Mouse (Mus musculus): ENCODE measurements at regions not wholly inside any gene's neighbourhood (a gene's known extent, or its start where the extent isn't known, plus 50 kb on each side); places are given as distances from the start of the nearest gene placed in this dataset.

DNA sequence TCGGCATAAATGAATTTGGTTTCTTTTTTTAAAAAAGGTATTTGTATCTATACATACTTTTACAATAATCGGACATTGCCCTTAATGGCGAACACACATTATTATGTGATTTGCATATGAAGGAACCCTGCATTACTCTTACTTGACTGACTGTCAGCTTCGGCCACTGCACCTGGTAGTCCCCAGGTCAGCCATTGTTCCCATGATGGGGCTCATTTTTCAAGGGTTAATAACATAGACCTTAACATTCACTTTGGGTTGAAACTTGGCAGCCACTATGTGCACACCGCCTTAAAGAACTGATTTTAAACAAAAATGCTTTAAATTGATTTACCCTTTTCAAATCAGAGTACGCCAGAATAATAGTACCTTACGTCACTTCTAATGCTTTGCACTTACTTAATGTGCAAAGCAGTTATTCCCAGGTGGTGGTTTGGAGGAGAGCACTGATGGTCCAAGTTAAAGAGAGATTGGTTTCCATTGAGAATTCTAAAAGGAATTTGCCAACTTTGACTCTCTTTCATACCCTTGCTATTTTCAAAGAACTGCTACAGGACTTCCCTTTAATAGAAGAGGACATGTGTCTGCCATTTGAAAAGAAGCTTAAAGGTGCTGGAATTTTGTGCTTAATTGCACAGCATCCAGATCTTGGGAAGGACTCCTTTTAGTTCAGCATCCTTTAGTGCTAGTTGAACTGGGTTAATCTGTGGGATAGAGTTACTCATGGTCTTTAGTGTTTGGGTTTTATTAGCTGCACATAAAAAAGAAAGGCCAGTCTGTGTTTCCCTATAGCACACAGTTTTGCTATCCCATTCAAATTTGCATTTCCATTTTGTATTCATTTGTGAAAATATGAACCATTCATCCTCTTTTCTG lies 95.0 kb upstream of the Pkn2 start:
- Histone ChIP-seq H3K9me3 (ENCODE audit: low read length) (no peaks in the 10 kb centered on the region), H3K27ac (ENCODE audit: low read length) (no peak overlapping the region), H3K9ac (replicated peaks; ENCODE audit: low read depth) (no peak overlapping the region), H3K4me3 (ENCODE audit: low read depth, low read length) (no peak overlapping the region), H3K4me1 (ENCODE audit: insufficient read depth, low read depth, low read length) (no peaks in the 10 kb centered on the region; the same call in 1 of the 2 replicates), H3K4me2 (replicated peaks; ENCODE audit: low read depth, low read length) (no peak overlapping the region), H3K27me3 (replicated peaks; ENCODE audit: insufficient read depth, low read length) (no peaks in the 10 kb centered on the region), H3K36me3 (ENCODE audit: insufficient read depth, low read length) (no peaks in the 10 kb centered on the region)
- no peak for TF ChIP-seq CTCF (IDR thresholded peaks at IDR 0.05)
- no peak for TF ChIP-seq EP300 (IDR thresholded peaks at IDR 0.05)
- DNase-seq (ENCODE audit: low spot score), result no peak
- ATAC-seq, result no peak
- WGBS, result 90% methylated on average over 7 of the region's 7 CpGs

DNA sequence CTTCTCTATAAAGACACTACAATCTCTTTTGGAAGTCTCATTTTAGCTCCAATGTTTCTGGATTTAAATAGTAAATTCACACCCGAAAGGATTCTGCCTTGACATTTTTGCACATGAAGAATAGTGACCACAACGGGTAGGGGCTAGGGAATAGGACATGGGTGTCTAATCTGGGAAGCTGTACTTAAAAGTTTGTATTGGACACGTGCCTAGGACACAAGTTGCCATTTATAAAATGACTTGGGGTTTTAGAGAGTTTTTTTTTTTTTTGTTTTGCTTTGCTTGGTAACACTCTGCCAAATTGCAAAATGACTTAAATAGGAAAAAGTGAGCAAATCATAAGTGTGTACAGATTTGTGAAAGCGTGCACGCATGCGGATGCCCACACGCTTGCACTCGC lies 93.8 kb upstream of the Pkn2 start:
- ATAC-seq, result 0 out of 2 replicates have a peak, but pooled peaks have one; percentile 32
- Histone ChIP-seq H3K9ac (replicated peaks; ENCODE audit: low read depth) (no peak overlapping the region), H3K27me3 (replicated peaks; ENCODE audit: insufficient read depth, low read length) (no peaks in the 10 kb centered on the region), H3K4me2 (replicated peaks; ENCODE audit: low read depth, low read length) (no peak overlapping the region), H3K27ac (ENCODE audit: low read length) (no peak overlapping the region), H3K36me3 (ENCODE audit: insufficient read depth, low read length) (no peaks in the 10 kb centered on the region), H3K4me1 (ENCODE audit: insufficient read depth, low read depth, low read length) (no peaks in the 10 kb centered on the region; the same call in 1 of the 2 replicates), H3K4me3 (ENCODE audit: low read depth, low read length) (no peak overlapping the region), H3K9me3 (ENCODE audit: low read length) (no peaks in the 10 kb centered on the region)
- DNase-seq (ENCODE audit: low spot score), result peak; percentile 55
- no peak for TF ChIP-seq EP300 (IDR thresholded peaks at IDR 0.05)
- no peak for TF ChIP-seq CTCF (IDR thresholded peaks at IDR 0.05)
- WGBS, result 64% methylated on average over 8 of the region's 8 CpGs

DNA sequence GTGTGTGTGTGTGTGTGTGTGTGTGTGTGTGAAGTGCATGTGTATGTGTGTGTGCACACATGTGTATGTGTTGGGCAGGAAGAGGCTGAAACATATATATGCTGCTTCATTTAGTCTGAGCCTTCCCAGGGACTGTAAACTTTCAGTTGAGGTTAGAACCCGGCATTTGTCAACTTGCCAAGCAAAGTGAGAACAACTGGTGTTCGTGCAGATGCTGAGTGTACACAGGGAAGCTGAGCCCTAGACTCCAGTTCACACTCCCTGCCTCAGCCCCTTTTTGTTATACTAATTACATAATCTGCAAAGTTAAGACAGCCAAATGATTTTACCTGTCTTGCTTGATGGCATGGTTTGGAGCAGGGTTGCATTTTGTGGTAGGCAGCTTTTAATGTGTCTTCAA lies 87.7 kb upstream of the Pkn2 start:
- WGBS, result 23% methylated on average over 2 of the region's 2 CpGs
- Histone ChIP-seq H3K4me3 (ENCODE audit: low read depth, low read length) (no peak overlapping the region), H3K4me1 (ENCODE audit: insufficient read depth, low read depth, low read length) (no peaks in the 10 kb centered on the region), H3K27ac (ENCODE audit: low read length) (no peak overlapping the region), H3K36me3 (ENCODE audit: insufficient read depth, low read length) (no peaks in the 10 kb centered on the region), H3K9me3 (ENCODE audit: low read length) (no peaks in the 10 kb centered on the region), H3K4me2 (replicated peaks; ENCODE audit: low read depth, low read length) (no peak overlapping the region), H3K27me3 (replicated peaks; ENCODE audit: insufficient read depth, low read length) (no peaks in the 10 kb centered on the region), H3K9ac (replicated peaks; ENCODE audit: low read depth) (no peak overlapping the region)
- DNase-seq (ENCODE audit: low spot score), result no peak
- no peak for ATAC-seq
- TF ChIP-seq CTCF (IDR thresholded peaks at IDR 0.05), result no peak
- no peak for TF ChIP-seq EP300 (IDR thresholded peaks at IDR 0.05)

DNA sequence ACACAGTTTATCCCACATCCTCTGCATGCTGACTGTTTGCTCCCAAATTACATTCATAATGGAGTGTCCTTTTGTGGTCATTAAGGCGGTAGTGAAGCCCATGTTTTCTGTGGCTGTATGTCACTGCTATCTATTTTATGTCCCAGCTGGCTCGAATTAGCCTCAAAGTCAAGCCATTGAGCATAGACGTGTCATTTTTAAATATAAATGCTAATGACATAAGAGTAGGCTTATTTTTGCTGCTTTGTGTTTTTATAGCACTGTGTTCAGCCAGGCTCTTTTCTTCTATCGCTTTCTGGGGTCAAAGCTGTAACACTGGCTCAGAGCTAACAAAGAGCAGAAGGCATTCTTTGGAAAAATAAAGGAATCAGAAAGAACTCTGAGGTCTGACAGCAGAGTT lies 83.8 kb upstream of the Pkn2 start:
- H3K4me1 ChIP-seq (ENCODE audit: insufficient read depth, low read depth, low read length), result no peaks in the 10 kb centered on the region
- no peak overlapping the region for H3K9ac ChIP-seq (replicated peaks; ENCODE audit: low read depth)
- WGBS, result 62% methylated on average over 4 of the region's 4 CpGs
- H3K27ac ChIP-seq (ENCODE audit: low read length), result no peak overlapping the region
- no peaks in the 10 kb centered on the region for H3K27me3 ChIP-seq (replicated peaks; ENCODE audit: insufficient read depth, low read length)
- TF ChIP-seq EP300 (IDR thresholded peaks at IDR 0.05) (no peak), CTCF (IDR thresholded peaks at IDR 0.05) (no peak)
- H3K4me3 ChIP-seq (ENCODE audit: low read depth, low read length), result no peak overlapping the region
- no peaks in the 10 kb centered on the region for H3K9me3 ChIP-seq (ENCODE audit: low read length)
- DNase-seq (ENCODE audit: low spot score), result peak; percentile 31
- H3K36me3 ChIP-seq (ENCODE audit: insufficient read depth, low read length), result no peaks in the 10 kb centered on the region
- ATAC-seq, result no peak; the same call in 1 of the 2 replicates
- H3K4me2 ChIP-seq (replicated peaks; ENCODE audit: low read depth, low read length), result no peak overlapping the region

DNA sequence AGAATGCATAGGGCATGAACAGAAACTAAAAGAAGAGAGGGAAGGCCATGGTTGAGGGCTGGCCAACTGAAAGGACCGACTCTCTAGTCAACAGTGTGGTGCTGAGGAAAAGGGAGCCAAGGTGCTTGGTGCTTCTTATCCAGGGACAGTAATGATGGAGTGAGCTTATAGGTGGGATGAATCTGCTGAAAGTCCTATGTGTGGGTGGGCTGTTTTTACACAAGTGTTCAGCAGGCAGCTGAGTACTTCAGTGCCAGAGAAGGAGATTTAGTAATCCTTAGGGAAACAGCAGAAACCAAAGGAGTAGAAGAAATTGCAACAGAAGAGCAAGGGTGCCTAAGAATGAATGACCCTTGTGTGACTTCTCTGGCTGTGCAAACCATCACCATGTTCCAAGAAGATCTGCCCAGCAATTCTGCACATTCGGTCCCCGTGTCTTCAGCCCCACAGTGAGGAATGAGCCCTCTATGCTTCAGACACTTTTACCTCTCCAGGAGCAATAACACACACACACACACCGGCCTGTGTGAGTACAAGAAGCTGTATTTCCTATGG lies 82.1 kb upstream of the Pkn2 start:
- Histone ChIP-seq H3K27ac (ENCODE audit: low read length) (no peak overlapping the region), H3K4me2 (replicated peaks; ENCODE audit: low read depth, low read length) (no peak overlapping the region), H3K9ac (replicated peaks; ENCODE audit: low read depth) (no peak overlapping the region), H3K27me3 (replicated peaks; ENCODE audit: insufficient read depth, low read length) (no peaks in the 10 kb centered on the region), H3K9me3 (ENCODE audit: low read length) (no peaks in the 10 kb centered on the region), H3K4me1 (ENCODE audit: insufficient read depth, low read depth, low read length) (no peaks in the 10 kb centered on the region), H3K36me3 (ENCODE audit: insufficient read depth, low read length) (no peaks in the 10 kb centered on the region), H3K4me3 (ENCODE audit: low read depth, low read length) (no peak overlapping the region)
- peak; percentile 50; the same call in 1 of the 2 replicates for ATAC-seq
- no peak for TF ChIP-seq EP300 (IDR thresholded peaks at IDR 0.05)
- no peak for TF ChIP-seq CTCF (IDR thresholded peaks at IDR 0.05)
- peak; percentile 55 for DNase-seq (ENCODE audit: low spot score)
- 81% methylated on average over 4 of the region's 4 CpGs for WGBS

DNA sequence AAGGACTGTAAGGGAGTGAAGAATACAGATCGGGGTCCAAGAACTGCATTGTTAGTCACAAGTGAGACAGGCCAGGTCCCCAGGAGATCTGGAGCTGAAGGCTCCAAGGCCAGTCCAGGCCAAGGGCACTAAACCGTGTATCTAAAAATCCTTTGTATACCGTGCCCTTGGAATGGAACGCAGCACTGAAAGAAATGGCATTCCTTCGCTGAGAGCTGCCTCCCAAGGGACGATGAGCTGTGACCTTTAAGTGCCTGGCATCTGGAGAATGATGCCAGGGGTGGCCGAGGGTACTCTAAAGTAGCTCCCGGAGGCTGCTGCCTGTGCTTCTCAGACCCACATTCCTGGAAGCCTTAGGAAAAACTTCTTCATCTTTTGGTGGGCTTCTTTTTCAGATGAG lies 76.0 kb upstream of the Pkn2 start:
- WGBS, result 60% methylated on average over 8 of the region's 8 CpGs

More for the DNA sequence above, 76.0 kb upstream of the Pkn2 start:
- H3K9ac ChIP-seq (replicated peaks; ENCODE audit: low read depth), result no peak overlapping the region
- no peak overlapping the region for H3K4me3 ChIP-seq (ENCODE audit: low read depth, low read length)
- no peak for TF ChIP-seq EP300 (IDR thresholded peaks at IDR 0.05)
- TF ChIP-seq CTCF (IDR thresholded peaks at IDR 0.05), result no peak
- DNase-seq (ENCODE audit: low spot score) (no peak), ATAC-seq (no peak; the same call in 1 of the 2 replicates)
- H3K4me1 ChIP-seq (ENCODE audit: insufficient read depth, low read depth, low read length), result peaks cover 4% of the 10 kb centered on the region; the same call in 1 of the 2 replicates
- H3K27ac ChIP-seq (ENCODE audit: low read length), result no peak overlapping the region
- no peaks in the 10 kb centered on the region for H3K36me3 ChIP-seq (ENCODE audit: insufficient read depth, low read length)
- no peak overlapping the region for H3K4me2 ChIP-seq (replicated peaks; ENCODE audit: low read depth, low read length)
- H3K27me3 ChIP-seq (replicated peaks; ENCODE audit: insufficient read depth, low read length), result no peaks in the 10 kb centered on the region
- no peaks in the 10 kb centered on the region for H3K9me3 ChIP-seq (ENCODE audit: low read length)

Data from lung, postnatal 0 days (tissue).